Mouse (Mus musculus) midbrain, embryonic 12.5 days (tissue): Measurements from ENCODE around the gene Wnt4. TPM values are rescaled to one million over a fixed set of nuclear protein-coding genes. Genes with fewer than 3 reads are reported as not detected.
A peak's percentile ranks its signal among the peaks of the same experiment; 100 is the strongest.

Experiments
- ATAC-seq: fragments of 200-750 bp; cut with Nextera tagmentation; 2 replicates; pipeline ENCODE4 v1.8.0; 2017; ENCODE audit warnings: low read depth, moderate TSS enrichment, moderate library complexity; ENCODE audit not compliant: low FRiP score
- H3K27ac ChIP-seq: fragments of 300-500 bp; sonication (generic); replicated peaks from 2 replicates; pipeline ENCODE4 v1.5.1; 2016; ENCODE audit warnings: mild to moderate bottlenecking
- H3K27me3 ChIP-seq: fragments of 300-500 bp; sonication (generic); 2 replicates; pipeline ENCODE4 v1.6.1; 2016; ENCODE audit warnings: mild to moderate bottlenecking
- H3K36me3 ChIP-seq: fragments of 300-500 bp; sonication (generic); 2 replicates; pipeline ENCODE4 v1.6.1; 2016
- H3K4me1 ChIP-seq: fragments of 300-500 bp; sonication (generic); 2 replicates; pipeline ENCODE4 v1.6.1; 2016
- H3K4me2 ChIP-seq: fragments of 300-500 bp; sonication (generic); replicated peaks from 2 replicates; pipeline ENCODE4 v1.6.1; 2016; ENCODE audit warnings: mild to moderate bottlenecking, moderate library complexity
- H3K4me3 ChIP-seq: fragments of 300-500 bp; sonication (generic); 2 replicates; pipeline ENCODE4 v1.5.1; 2016; ENCODE audit warnings: mild to moderate bottlenecking
- H3K9ac ChIP-seq: fragments of 300-500 bp; sonication (generic); replicated peaks from 2 replicates; pipeline ENCODE4 v1.6.1; 2016; ENCODE audit warnings: mild to moderate bottlenecking, moderate library complexity
- H3K9me3 ChIP-seq: fragments of 300-500 bp; sonication (generic); 2 replicates; pipeline ENCODE4 v1.6.1; 2016; ENCODE audit warnings: mild to moderate bottlenecking
- WGBS: fragments of 180-500 bp; shearing (Covaris S2); methylation state at CpG from one replicate; pipeline ENCODE4 v1.1.7; 2016; 5-methylcytosine and 5-hydroxymethylcytosine counted together
- polyA plus RNA-seq: library from polyadenylated mRNA; unstranded; fragments of >200 nt; fragmentation: Nextera tagmentation; extraction: Ambion mirVana; gene quantifications from 2 replicates; pipeline ENCODE4 v1.2.1, GENCODE M21; 2016

Gene Wnt4
- polyA plus RNA-seq: 0.77 and 0.79 TPM in 2 replicates

GRCm38 (mm10) chr4:137277166-137277513 lies at the start of gene Wnt4:
Gene Wnt4 (plus strand): TSS chr4:137277489.
- H3K27ac ChIP-seq: no peak within 1 kb of the TSS
- peak within 1 kb of the TSS; percentile 57 for H3K9ac ChIP-seq
- peaks cover 88% of the 10 kb centered on the region for H3K27me3 ChIP-seq
- H3K9me3 ChIP-seq: no peaks in the 10 kb centered on the region
- H3K36me3 ChIP-seq: no peaks in the 10 kb centered on the region
- peaks cover 33% of the 10 kb centered on the region for H3K4me1 ChIP-seq
- WGBS: 3% methylated on average over 13 of the region's 45 CpGs
- peak; percentile 74 for ATAC-seq
- H3K4me3 ChIP-seq: peak within 1 kb of the TSS; percentile 54
- H3K4me2 ChIP-seq: peak within 1 kb of the TSS; percentile 94

GRCm38 (mm10) chr4:137228566-137229115 lies 48.6 kb upstream of the Wnt4 start:
- no peaks in the 10 kb centered on the region for H3K36me3 ChIP-seq
- no peak overlapping the region for H3K27ac ChIP-seq
- H3K4me1 ChIP-seq: peaks cover 6% of the 10 kb centered on the region; the same call in 1 of the 2 replicates
- no peak for ATAC-seq
- no peak overlapping the region for H3K4me2 ChIP-seq
- no peaks in the 10 kb centered on the region for H3K9me3 ChIP-seq
- H3K9ac ChIP-seq: no peak overlapping the region
- peaks cover 5% of the 10 kb centered on the region; the same call in 1 of the 2 replicates for H3K27me3 ChIP-seq
- 83% methylated on average over 15 of the region's 15 CpGs for WGBS
- H3K4me3 ChIP-seq: no peak overlapping the region

DNA sequence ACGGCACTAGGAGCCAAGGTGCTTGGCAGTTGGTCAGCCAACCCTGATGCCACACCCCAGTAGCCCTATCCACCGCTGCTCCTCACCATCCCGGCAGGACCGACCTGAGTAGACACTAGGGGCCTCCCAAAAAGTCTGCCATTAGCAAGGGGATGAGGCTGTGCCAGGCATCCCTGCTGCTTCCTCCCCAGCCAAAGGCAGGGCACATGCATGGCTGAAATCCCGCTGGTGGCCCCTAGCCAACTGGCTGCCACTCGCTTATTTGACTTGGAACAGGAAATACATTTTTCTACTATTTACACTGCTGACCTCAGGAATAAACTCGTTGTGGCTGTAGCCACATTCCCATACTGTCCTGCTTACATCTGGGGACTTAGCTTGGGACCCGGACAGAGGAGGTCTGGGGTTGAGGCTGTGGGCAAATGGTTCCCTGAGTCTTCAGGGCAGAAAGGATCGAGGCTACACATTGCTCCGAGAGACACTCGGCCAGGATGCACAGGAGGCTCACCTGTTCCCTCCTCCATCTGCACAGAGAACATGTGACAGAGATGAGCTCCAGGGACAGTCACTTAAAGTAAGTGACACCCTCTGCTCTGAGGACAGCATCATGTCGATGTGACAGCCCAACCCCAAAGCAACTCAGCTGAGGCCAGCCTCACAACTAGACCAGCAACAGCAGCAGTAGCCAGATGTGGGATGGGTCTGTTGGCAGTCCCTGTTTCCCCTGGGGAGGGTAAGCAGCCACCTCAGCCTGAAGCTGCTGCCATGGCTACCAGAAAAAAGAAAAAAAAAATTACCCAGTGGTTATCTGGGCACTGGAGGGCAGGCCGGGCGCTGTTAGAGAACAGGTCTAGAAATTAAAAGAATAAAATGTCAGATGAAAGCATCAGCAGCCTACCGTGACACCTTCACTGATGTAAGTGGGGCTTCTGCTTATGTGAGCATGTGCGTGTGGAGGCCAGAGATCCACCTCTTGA lies 45.5 kb upstream of the Wnt4 start:
- H3K9ac ChIP-seq: no peak overlapping the region
- no peak overlapping the region for H3K4me2 ChIP-seq
- WGBS: 82% methylated on average over 16 of the region's 16 CpGs
- H3K4me1 ChIP-seq: peaks cover 6% of the 10 kb centered on the region; the same call in 1 of the 2 replicates
- H3K27me3 ChIP-seq: no peaks in the 10 kb centered on the region; the same call in 1 of the 2 replicates
- no peak overlapping the region for H3K4me3 ChIP-seq
- ATAC-seq: no peak
- H3K9me3 ChIP-seq: no peaks in the 10 kb centered on the region
- H3K36me3 ChIP-seq: no peaks in the 10 kb centered on the region
- no peak overlapping the region for H3K27ac ChIP-seq

GRCm38 (mm10) chr4:137233632-137234031 lies 43.7 kb upstream of the Wnt4 start:
- 57% methylated on average over 5 of the region's 5 CpGs for WGBS

GRCm38 (mm10) chr4:137234444-137234843 lies 42.8 kb upstream of the Wnt4 start:
- no peak for ATAC-seq
- no peaks in the 10 kb centered on the region for H3K9me3 ChIP-seq
- H3K4me1 ChIP-seq: no peaks in the 10 kb centered on the region
- 87% methylated on average over 2 of the region's 2 CpGs for WGBS
- no peak overlapping the region for H3K4me3 ChIP-seq
- H3K27me3 ChIP-seq: no peaks in the 10 kb centered on the region; the same call in 1 of the 2 replicates
- H3K36me3 ChIP-seq: no peaks in the 10 kb centered on the region
- no peak overlapping the region for H3K27ac ChIP-seq
- no peak overlapping the region for H3K4me2 ChIP-seq
- no peak overlapping the region for H3K9ac ChIP-seq

More at GRCm38 (mm10) chr4:137233632-137234031, 43.7 kb upstream of the Wnt4 start:
- Histone ChIP-seq H3K4me2 (no peak overlapping the region), H3K4me1 (no peaks in the 10 kb centered on the region), H3K9me3 (no peaks in the 10 kb centered on the region), H3K4me3 (no peak overlapping the region), H3K27ac (no peak overlapping the region), H3K9ac (no peak overlapping the region), H3K27me3 (no peaks in the 10 kb centered on the region; the same call in 1 of the 2 replicates), H3K36me3 (no peaks in the 10 kb centered on the region)
- ATAC-seq: no peak

- no peak for ATAC-seq
- H3K36me3 ChIP-seq: no peaks in the 10 kb centered on the region
- no peaks in the 10 kb centered on the region for H3K4me1 ChIP-seq
- H3K9ac ChIP-seq: no peak overlapping the region
- peaks cover 9% of the 10 kb centered on the region; the same call in 1 of the 2 replicates for H3K9me3 ChIP-seq
- H3K4me3 ChIP-seq: no peak overlapping the region
- 62% methylated on average over 9 of the region's 9 CpGs for WGBS
- no peaks in the 10 kb centered on the region; the same call in 1 of the 2 replicates for H3K27me3 ChIP-seq
- H3K27ac ChIP-seq: no peak overlapping the region
- H3K4me2 ChIP-seq: no peak overlapping the region
These were observed 41.9 kb upstream of the Wnt4 start for GRCm38 (mm10) chr4:137235368-137235767.

DNA sequence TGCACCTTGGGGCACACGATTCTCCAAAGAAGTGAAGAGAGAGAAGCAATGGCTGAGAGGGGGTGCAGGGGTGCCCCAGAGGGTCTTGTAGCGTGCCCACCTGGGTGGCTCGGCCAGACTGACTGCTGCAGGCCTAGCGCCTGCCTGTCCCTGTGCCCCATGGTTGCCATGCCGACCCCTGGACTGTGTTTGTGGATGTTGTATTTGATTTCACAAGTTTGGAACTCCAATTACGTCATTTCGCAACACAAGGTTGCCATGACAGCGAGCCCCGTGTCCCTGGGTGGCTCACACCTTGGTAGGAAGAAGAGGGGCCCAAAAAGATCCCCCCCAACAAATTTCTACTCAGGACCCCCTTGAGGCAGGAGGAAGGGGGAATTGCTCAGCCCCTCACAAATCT lies 32.4 kb upstream of the Wnt4 start:
- no peak overlapping the region for H3K9ac ChIP-seq
- no peak overlapping the region for H3K27ac ChIP-seq
- H3K9me3 ChIP-seq: peaks cover 7% of the 10 kb centered on the region; the same call in 1 of the 2 replicates
- no peaks in the 10 kb centered on the region for H3K27me3 ChIP-seq
- H3K4me3 ChIP-seq: no peak overlapping the region
- H3K36me3 ChIP-seq: no peaks in the 10 kb centered on the region
- WGBS: 85% methylated on average over 9 of the region's 9 CpGs
- ATAC-seq: no peak
- no peaks in the 10 kb centered on the region for H3K4me1 ChIP-seq
- no peak overlapping the region for H3K4me2 ChIP-seq

- 59% methylated on average over 5 of the region's 5 CpGs for WGBS
- Histone ChIP-seq H3K9ac (no peak overlapping the region), H3K9me3 (no peaks in the 10 kb centered on the region), H3K4me1 (no peaks in the 10 kb centered on the region), H3K4me2 (no peak overlapping the region), H3K36me3 (no peaks in the 10 kb centered on the region), H3K27ac (no peak overlapping the region), H3K4me3 (no peak overlapping the region), H3K27me3 (no peaks in the 10 kb centered on the region)
- no peak for ATAC-seq
These were observed 27.0 kb upstream of the Wnt4 start for GRCm38 (mm10) chr4:137250333-137250732.

DNA sequence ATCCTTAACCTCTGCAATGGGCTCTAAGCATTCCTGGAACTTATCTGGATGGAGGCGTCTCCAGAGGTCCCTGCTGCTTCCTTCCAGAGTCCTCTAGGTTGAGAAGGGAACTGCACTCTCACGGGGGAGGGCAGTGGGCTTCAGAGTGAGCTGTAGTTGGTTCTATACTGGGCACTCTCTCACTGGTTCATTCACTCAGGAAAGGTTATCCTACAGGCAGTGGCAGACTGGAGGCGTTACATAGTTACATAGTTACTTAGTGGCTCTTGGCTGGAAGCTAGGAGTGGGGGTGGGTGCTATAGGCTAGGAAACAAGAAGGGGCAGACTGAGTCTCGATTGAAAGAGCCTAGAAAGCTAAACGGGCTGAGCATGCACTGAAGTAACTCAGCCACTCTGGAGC lies 26.4 kb upstream of the Wnt4 start:
- no peaks in the 10 kb centered on the region for H3K9me3 ChIP-seq
- no peaks in the 10 kb centered on the region for H3K36me3 ChIP-seq
- 59% methylated on average over 5 of the region's 5 CpGs for WGBS

GRCm38 (mm10) chr4:137253601-137254000 lies 23.7 kb upstream of the Wnt4 start:
- H3K27me3 ChIP-seq: no peaks in the 10 kb centered on the region
- no peaks in the 10 kb centered on the region for H3K9me3 ChIP-seq
- no peaks in the 10 kb centered on the region for H3K4me1 ChIP-seq
- WGBS: 87% methylated on average over 11 of the region's 11 CpGs
- no peak overlapping the region for H3K27ac ChIP-seq
- no peak overlapping the region for H3K4me3 ChIP-seq
- H3K36me3 ChIP-seq: no peaks in the 10 kb centered on the region
- no peak for ATAC-seq
- H3K9ac ChIP-seq: no peak overlapping the region
- H3K4me2 ChIP-seq: no peak overlapping the region

More for the DNA sequence above, 26.4 kb upstream of the Wnt4 start:
- Histone ChIP-seq H3K27me3 (no peaks in the 10 kb centered on the region), H3K9ac (no peak overlapping the region), H3K4me2 (no peak overlapping the region), H3K4me1 (no peaks in the 10 kb centered on the region), H3K27ac (no peak overlapping the region), H3K4me3 (no peak overlapping the region)
- ATAC-seq: no peak

DNA sequence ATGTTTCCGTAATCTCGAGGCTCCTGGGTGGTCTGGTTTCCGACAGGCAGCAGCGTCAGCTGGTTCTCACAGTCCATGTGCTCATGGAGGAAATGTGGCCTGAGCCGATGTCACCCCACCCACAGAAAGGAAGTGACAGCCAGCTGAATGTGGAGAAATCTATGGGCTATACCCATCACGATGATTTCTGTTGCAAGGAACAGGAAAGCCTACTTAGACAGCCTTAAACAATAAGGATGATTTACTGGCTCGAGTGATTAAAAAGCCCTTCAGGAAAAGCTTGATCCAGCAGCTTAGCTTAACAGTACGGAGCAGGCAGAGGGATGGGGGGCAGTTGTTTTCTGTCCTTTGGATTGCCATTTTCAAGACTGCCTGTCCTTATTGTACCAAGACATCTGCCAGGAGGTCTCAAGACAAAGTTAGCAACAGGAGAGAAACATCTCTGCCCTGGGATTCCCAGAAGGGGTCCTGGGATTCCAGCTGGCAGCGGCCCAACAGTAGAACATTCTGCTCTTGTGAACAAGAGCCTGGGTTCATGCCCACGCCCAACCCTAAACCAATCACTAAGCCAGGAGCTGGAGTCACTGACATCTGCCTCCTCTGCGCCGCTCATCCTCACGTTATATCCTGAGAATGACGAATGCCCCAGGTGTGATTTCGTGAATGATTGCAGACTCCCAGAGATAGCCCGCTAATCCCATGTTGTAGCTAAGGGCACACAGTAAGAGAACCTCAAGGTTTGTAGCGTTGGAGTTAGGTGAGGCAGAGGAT lies 22.9 kb upstream of the Wnt4 start:
- no peaks in the 10 kb centered on the region for H3K9me3 ChIP-seq
- no peaks in the 10 kb centered on the region for H3K4me1 ChIP-seq
- H3K4me2 ChIP-seq: no peak overlapping the region
- H3K27me3 ChIP-seq: no peaks in the 10 kb centered on the region
- no peak overlapping the region for H3K9ac ChIP-seq
- ATAC-seq: no peak
- H3K4me3 ChIP-seq: no peak overlapping the region
- H3K27ac ChIP-seq: no peak overlapping the region
- H3K36me3 ChIP-seq: no peaks in the 10 kb centered on the region
- WGBS: 85% methylated on average over 17 of the region's 17 CpGs
